Mouse (Mus musculus): Measurements from ENCODE around the gene Pmp22. TPM values are rescaled to one million over a fixed set of nuclear protein-coding genes. Genes with fewer than 3 reads are reported as not detected.

Gene Pmp22
- total and polyA plus RNA-seq, 3 experiments, result not detected

- DNase-seq (ENCODE audit: low read depth, low spot score), result no peak
These were observed 17.8 kb downstream of the Pmp22 start for GRCm38 (mm10) chr11:63146601-63147000.

GRCm38 (mm10) chr11:63148276-63148675 lies 19.5 kb downstream of the Pmp22 start:
- Histone ChIP-seq H3K27me3 (ENCODE audit: control insufficient read depth in 1 of 2, insufficient read depth in 2 of 2, low read length in 2 of 2) (peaks cover 0 to 1% of the 10 kb centered on the region in 2 experiments; a peak in 1 of 4 replicates), H3K79me2 (ENCODE audit: control insufficient read depth, insufficient read depth, low read length, poor library complexity) (no peaks in the 10 kb centered on the region), H3K27ac (ENCODE audit: control insufficient read depth, low read depth, low read length) (no peak overlapping the region), H3K4me3 (ENCODE audit: control insufficient read depth in 1 of 2, insufficient read depth in 1 of 2, low read depth in 2 of 2, low read length in 2 of 2) (no peak overlapping the region), H3K4me1 (ENCODE audit: control insufficient read depth in 1 of 2, insufficient read depth in 2 of 2, low read length in 2 of 2) (no peaks in the 10 kb centered on the region), H3K36me3 (ENCODE audit: control insufficient read depth in 1 of 2, insufficient read depth in 2 of 2, low read length in 2 of 2) (no peaks in the 10 kb centered on the region), H3K9me3 (replicated peaks; ENCODE audit: insufficient read depth, low read length) (no peaks in the 10 kb centered on the region), H3K9ac (ENCODE audit: control insufficient read depth, low read depth, low read length, poor library complexity, severe bottlenecking) (no peak overlapping the region)
- TF ChIP-seq EP300 (IDR thresholded peaks at IDR 0.05; ENCODE audit: low read depth in 1 of 2, low read length in 2 of 2) (no peak), GABPA (IDR thresholded peaks at IDR 0.05; ENCODE audit: low read depth, low read length) (no peak), TCF12 (IDR thresholded peaks at IDR 0.05; ENCODE audit: low read depth, low read length) (no peak), HCFC1 (IDR thresholded peaks at IDR 0.05; ENCODE audit: low read depth, low read length) (no peak), USF2 (IDR thresholded peaks at IDR 0.05; ENCODE audit: borderline replicate concordance in 1 of 2, insufficient read depth in 1 of 2, low read depth in 1 of 2, low read length in 2 of 2) (no peak), CHD1 (IDR thresholded peaks at IDR 0.05; ENCODE audit: low read depth, low read length) (no peak), POLR2A (IDR thresholded peaks at IDR 0.05; ENCODE audit: control insufficient read depth in 1 of 2, insufficient read depth in 1 of 2, low read depth in 1 of 2, low read length in 2 of 2, poor library complexity in 1 of 2) (no peak)
- DNase-seq (ENCODE audit: low read depth, low spot score), result no peak

More at GRCm38 (mm10) chr11:63146601-63147000, 17.8 kb downstream of the Pmp22 start:
- TF ChIP-seq MYB (IDR thresholded peaks at IDR 0.05; ENCODE audit: low read depth, low read length) (no peak), TBP (IDR thresholded peaks at IDR 0.05; ENCODE audit: low read depth, low read length) (no peak), USF2 (IDR thresholded peaks at IDR 0.05; ENCODE audit: borderline replicate concordance in 1 of 2, insufficient read depth in 1 of 2, low read depth in 1 of 2, low read length in 2 of 2) (no peak), RCOR1 (IDR thresholded peaks at IDR 0.05; ENCODE audit: low read depth, low read length) (no peak), RAD21 (IDR thresholded peaks at IDR 0.05; ENCODE audit: low read depth, low read length) (no peak), POLR2AphosphoS5 (IDR thresholded peaks at IDR 0.05; ENCODE audit: borderline replicate concordance, low read depth, low read length) (no peak), KAT2A (conservative IDR thresholded peaks at IDR 0.05; ENCODE audit: low read depth, low read length) (no peak), BHLHE40 (IDR thresholded peaks at IDR 0.05; ENCODE audit: borderline replicate concordance, low read depth, low read length) (no peak), MYC (IDR thresholded peaks at IDR 0.05; ENCODE audit: low read depth, low read length) (no peak), CHD1 (IDR thresholded peaks at IDR 0.05; ENCODE audit: low read depth, low read length) (no peak), HCFC1 (IDR thresholded peaks at IDR 0.05; ENCODE audit: low read depth, low read length) (no peak), ZNF384 (IDR thresholded peaks at IDR 0.05; ENCODE audit: low read depth, low read length) (no peak), EP300 (IDR thresholded peaks at IDR 0.05; ENCODE audit: low read depth in 1 of 2, low read length in 2 of 2) (no peak), TCF12 (IDR thresholded peaks at IDR 0.05; ENCODE audit: low read depth, low read length) (no peak)
- no peaks in the 10 kb centered on the region for H3K4me1 ChIP-seq (ENCODE audit: control insufficient read depth in 1 of 2, insufficient read depth in 2 of 2, low read length in 2 of 2)
- H3K4me3 ChIP-seq (ENCODE audit: control insufficient read depth in 1 of 2, insufficient read depth in 1 of 2, low read depth in 2 of 2, low read length in 2 of 2), result no peak overlapping the region
- H3K27ac ChIP-seq (ENCODE audit: control insufficient read depth, low read depth, low read length), result no peak overlapping the region
- H3K27me3 ChIP-seq (ENCODE audit: control insufficient read depth in 1 of 2, insufficient read depth in 2 of 2, low read length in 2 of 2), result peaks cover 0 to 1% of the 10 kb centered on the region in 2 experiments; a peak in 1 of 4 replicates
- H3K79me2 ChIP-seq (ENCODE audit: control insufficient read depth, insufficient read depth, low read length, poor library complexity), result no peaks in the 10 kb centered on the region
- H3K9me3 ChIP-seq (replicated peaks; ENCODE audit: insufficient read depth, low read length), result no peaks in the 10 kb centered on the region
- H3K9ac ChIP-seq (ENCODE audit: control insufficient read depth, low read depth, low read length, poor library complexity, severe bottlenecking), result no peak overlapping the region
- no peaks in the 10 kb centered on the region for H3K36me3 ChIP-seq (ENCODE audit: control insufficient read depth in 1 of 2, insufficient read depth in 2 of 2, low read length in 2 of 2)
